Mouse (Mus musculus): Measurements from ENCODE around the gene Sfxn1.

Gene Sfxn1

DNA sequence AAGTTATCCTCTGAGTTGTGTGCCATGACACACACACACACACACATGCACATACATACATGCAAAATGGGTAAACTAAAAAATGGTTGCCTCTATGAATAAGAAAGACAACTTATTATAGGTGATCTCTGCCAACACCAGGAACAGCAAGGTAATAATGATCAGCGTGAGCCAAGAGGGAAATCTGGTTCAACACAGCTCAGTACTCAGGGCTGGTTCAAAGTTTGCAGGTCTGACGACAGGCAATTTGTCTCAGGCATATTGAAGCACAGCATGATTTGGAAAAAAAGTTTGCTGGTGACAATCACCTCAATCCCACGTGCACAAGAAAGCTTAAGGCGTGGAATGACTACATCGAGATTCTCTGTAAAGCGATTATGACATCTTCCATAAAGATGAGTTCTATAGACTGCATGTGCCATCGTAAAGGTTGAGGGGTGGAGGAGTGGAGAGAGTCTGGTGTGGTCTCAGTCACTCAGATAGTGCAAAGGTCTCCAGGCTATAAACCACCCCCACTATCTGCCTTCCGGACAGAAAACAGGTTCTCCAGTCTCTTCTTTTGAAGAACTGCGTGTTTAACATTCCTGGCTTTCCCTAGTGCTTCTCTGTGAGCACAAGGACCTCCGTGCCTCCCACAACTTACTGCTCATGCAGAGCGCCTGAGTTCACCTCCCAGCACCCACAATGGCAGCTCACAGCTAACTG, 6.0 kb downstream of the Sfxn1 start:
- no peak for DNase-seq (ENCODE audit: low spot score)

DNA sequence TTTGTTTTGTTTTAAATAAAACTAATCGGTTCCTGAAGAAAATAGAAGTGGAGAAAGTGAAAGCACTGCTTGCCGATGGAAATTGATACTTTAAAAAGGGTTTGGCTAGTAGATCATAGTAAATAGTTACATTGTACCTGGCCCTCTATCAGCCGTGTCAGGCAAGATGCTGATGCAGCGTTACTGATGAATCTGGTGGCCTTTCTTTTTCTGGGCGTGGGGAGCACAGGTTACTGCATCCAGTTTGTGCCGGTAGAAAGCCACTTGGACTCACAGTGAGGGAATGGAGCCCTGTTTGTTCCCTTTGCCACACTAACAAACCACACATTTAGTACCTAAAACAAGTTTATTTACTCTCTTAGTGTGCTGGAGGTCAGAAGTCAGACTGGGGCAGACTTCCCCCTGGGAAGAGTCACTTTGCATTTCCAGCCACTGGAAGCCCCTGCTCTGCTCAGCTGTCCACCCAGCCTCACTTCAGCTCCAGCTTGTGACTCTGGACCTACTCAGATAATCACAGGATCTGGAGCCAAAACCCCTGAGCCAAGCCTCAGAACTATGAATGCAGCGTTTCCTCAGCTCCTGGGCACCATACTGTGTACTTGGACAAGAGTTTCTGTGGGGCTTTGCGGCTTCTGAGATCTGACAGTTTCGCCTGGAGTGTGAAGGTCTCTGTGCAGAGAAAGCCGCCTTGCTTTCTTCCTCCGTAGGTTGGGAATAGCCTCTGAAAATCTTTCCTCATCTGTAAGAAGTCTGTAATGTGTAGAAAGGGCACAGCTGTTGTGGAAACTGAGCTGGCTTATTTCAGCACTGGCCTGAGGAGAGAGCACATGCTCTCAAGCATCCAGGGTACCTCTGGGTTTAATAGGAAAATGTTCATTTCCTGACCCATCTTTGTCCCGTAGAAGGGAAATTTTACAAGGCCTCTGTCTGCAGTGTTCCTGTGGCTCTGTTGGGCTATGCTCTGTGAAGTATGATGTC, 8.4 kb downstream of the Sfxn1 start:
- DNase-seq (ENCODE audit: low spot score): no peak

DNA sequence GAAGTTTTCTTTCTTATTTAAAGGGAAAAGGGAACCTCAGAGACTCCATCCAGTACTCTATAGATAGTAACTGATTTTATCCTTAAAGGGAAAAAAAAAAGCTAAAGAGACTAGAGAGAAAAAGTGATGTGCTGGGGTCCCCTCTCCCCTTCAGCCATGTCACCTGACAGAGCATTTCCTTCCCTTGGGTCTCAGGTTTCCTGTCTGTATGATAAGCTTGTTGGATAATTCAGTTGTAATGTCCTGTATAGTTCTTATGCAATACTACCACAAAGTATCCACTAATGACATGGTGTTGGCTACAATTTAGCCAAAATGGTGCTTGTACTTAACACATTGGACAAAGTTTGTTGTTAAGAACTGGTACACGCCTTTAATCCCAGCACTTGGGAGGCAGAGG, 9.1 kb downstream of the Sfxn1 start:
- no peak for DNase-seq (ENCODE audit: low spot score)

DNA sequence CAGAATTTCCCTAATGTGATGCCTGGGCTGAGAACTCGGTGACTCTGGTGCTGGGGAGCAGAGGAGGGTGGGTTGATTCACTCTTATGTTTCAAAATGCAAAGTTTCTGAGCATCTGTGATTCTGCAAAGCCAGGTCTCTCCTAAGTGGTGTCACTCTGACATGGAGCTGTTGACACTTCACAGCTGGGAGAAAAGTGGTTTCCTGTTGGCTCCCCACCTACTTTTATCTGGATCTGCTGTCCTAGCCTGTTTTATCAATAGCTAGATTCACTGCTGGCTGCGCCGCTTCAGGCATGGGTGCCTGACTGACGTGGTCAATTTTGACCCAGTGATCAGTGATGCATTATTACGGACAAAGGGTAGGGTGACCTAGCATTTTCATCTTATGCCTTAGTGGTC, 11.3 kb downstream of the Sfxn1 start:
- DNase-seq (ENCODE audit: low spot score): no peak

DNA sequence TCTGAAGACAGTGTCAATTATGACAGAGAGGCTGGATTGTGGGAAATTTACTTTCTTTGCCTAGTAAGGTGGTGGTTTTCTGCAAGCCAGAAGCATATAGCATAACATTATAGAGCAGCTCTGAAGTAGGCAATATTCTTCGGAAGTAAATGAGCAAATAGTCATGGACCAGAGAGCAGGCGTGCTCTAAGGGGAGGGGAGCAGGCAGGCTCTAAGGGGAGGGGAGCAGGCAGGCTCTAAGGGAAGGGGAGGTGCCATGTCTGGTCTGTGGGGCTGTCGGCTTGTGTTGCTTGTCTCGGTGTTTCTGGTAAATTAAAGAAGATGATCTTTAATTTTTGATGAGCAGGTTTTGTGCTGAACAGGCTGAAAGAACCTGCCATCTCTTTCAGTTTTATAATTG, 12.5 kb downstream of the Sfxn1 start:
- peak; percentile 49 for DNase-seq (ENCODE audit: low spot score)

DNA sequence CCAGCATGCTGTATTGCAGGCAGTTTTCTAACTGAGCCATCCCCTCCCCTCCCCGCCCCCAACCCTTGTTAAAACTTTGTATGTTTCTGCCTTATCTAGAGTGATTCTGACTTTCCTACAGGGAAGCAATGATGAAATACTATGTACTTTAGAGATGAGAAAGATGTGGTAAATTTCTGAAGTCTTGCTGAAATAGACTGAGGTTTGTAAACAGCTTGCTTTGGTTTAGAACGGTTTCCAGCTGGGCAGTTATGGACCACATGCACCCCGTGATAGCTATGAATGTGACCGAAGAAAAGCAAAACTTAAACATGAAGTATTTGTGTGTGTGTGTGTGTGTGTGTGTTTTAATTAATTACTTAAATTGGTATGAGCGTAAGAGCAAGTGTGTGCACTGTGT, 13.2 kb downstream of the Sfxn1 start:
- DNase-seq (ENCODE audit: low spot score): no peak

DNA sequence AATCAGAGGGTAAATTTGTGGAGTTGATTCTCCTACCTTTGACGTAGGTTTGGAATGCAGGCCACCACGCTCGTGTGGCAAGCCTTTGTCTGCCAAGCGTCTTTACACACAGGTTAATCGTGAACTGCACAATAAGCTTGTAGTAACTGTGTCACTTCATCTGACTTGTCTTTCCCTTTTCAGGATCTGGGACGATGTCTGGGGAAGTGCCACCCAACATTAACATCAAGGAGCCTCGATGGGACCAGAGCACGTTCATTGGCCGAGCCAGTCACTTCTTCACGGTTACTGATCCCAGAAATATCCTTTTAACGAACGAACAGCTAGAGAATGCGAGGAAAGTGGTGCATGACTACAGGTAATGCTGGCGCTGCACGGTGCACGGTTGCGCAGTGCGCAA, 13.6 kb downstream of the Sfxn1 start:
- DNase-seq (ENCODE audit: low spot score): peak; percentile 60

DNA sequence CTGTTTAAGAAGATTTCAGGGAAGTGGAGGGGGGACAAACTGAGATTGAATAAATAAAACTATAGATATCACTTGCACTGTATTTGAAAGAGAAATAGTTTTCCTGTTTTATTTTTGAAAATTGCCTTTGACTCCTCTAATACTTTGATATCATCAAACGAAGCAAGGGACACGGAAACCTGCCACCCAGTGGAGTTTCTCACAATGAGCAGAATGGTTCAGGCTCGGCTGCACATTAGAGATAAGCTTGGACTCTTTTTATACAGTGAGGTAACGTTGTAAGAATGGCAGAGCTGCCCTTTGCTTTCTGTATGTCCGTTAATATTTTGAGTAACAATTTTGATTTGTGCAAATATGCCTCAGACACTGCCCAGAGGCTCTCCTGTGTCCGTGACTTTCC, 20.1 kb downstream of the Sfxn1 start:
- no peak for DNase-seq (ENCODE audit: low spot score)

DNA sequence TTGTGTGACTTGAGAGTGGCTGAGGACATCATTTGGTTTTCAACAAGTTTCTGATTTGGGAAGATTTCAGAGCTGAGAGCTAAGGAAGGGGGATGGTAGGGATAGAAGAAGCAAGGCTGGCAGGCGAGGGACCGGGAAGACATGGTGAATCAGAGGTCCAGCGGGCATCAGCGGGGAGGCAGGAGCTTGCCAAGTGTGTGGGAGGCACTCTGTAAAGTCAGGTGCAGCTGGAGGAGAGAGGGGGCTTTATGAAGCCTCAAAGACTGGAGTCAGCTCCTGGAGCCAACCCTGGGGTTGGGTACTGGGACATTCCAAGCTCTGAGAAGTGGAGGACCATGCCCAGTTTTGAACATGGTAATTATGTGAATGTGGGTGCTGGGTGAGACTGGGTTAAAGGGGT, 22.7 kb downstream of the Sfxn1 start:
- no peak for DNase-seq (ENCODE audit: low spot score)

DNA sequence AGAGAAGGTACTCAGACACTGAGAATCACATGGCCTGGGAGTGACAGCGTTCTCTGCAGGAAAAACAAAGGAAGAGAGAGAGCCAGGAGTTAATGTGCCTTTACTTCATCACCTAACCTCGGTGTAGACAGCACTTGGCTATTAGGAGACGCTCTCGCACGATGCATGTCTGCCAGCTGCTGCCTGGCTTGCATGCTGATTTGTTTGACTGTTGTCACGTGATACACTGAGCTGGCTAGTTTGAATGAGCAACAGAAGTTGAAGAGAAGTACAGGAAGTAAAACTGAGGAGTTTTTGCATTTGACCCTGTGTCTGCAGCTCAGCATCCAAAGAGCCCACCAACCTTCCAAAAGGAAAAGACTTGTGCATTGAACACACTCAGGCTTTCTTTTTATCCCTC, 23.3 kb downstream of the Sfxn1 start:
- no peak for DNase-seq (ENCODE audit: low spot score)

DNA sequence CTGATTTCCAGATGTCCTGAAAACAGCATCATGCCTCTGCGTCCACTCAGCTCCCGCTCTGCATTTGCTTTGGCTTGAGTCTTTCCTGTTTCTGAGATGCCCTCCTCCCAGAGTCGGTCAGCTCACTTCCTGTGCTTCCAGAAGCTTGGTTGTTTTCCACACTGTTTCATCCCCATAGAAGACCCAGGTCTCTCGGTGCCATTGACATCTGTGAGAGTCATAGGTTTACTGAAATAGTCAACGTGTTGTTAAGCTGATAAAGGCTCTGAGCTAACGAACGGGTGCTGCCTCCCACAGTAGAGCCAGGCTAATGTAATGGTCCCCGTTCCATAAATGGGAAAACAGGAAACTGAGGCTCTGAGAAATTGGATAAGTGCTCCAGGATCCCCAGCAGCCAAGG, 24.1 kb downstream of the Sfxn1 start:
- no peak for DNase-seq (ENCODE audit: low spot score)

DNA sequence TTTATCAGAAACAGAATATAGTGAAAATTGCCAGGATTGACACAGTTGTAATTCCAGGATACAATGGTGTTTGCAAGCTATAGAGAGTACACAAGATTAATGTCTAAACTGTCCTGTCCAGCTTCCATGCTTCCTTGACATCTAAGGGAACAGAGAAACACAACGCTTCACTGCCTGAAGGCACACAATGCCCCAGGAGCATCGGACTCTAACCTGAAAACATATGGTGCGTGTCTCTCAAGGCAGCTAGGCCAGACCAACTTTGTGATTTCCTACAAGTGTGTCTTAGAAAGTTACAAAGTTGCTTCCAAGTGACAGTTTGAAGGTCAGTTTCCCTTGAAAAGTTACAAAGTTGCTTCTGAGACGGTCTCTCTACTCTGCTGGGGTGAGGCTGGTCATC, 25.6 kb downstream of the Sfxn1 start:
- DNase-seq (ENCODE audit: low spot score): no peak

DNA sequence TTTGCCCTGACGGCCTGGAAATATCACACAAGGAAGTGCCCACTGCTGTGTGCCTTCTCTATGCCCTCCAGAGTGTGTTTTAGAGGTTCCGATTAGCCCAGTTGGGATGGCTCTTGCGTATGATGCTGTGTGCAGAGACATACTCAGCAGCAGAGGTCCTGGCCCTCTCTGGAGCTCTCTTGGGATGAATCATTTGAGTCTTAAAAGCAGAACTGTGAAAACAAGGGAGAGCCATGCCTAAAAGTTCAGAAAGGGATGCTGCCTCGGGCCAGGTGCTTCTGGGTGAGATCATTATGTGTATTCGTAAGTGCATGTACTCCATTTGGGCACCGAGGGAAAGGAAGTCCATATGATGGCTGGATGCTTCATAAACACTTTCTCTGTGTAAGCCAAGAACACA, 26.1 kb downstream of the Sfxn1 start:
- DNase-seq (ENCODE audit: low spot score): no peak

DNA sequence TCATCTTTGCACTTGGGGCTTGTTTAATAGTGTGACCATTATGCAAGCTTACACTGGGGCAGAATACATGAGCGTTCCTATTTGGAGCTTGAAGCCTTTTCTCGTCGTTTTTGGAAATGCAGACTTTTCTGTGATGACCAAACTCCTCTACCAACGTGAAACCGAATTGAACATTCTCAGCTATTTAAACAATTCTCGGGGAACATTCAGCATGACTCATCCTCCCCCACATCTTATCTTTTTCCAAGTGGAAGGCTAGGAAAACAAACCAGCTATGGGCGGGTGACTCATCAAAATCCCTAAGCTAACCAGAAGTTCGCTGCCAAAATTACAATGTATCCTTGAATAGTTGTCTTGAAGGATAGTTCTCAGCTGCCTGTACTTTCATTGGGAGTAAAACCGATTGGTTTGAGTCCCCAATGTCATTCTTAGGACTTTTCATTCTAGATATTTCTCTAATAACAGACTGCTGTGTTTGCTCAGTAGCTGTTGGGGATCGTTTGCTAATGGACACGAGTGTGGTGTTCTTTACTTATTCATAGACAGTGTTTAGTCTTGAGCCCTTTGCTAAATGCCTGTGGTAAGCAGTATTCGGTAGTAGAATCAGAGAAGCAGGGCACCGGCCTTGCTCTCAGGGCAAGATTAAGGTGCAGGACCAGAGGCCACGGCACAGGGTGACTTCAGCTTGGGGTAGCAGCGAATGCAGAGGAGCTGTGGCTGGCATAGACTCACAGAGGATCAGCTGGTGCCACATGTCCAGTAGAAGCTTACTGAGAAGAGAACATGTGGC, 29.6 kb downstream of the Sfxn1 start:
- no peak for DNase-seq (ENCODE audit: low spot score)

DNA sequence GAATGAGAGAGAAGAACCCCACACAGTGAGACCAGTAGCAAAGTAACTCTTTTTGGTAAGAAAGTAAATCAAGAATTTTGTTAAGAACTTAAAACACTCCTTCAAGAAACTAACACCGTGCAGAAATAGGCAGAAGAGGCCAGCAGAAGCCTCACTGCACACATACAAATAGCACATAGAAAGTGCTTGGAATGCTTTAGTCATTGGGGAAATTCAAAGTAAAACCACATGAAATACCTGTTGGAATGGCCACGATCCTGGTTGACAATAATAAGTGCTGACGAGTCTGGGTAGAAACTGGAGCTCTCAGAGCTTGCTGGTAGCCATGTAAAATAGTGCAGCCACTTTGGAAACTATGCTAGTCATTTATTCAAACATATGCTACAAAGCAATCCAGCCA, 30.4 kb downstream of the Sfxn1 start:
- DNase-seq (ENCODE audit: low spot score): no peak

DNA sequence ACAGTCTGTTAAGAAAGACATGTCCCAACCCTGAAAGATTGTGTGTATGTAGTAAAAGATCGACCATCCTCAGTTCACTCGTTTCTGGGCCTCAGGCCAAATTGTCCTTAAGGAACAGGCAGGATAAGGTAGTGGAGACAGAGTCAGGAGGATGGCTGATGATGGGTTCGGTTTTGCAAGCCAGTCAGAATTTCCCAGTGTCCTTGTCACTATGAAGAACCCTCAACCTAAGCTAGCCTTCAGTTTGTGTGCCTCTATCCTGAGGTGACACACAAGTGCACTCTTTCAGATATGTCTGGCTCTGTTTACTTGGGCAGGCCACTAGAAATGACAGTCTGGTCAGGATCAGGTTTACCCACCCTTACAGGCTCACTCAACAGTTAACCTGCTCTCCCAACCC, 31.6 kb downstream of the Sfxn1 start:
- no peak for DNase-seq (ENCODE audit: low spot score)

DNA sequence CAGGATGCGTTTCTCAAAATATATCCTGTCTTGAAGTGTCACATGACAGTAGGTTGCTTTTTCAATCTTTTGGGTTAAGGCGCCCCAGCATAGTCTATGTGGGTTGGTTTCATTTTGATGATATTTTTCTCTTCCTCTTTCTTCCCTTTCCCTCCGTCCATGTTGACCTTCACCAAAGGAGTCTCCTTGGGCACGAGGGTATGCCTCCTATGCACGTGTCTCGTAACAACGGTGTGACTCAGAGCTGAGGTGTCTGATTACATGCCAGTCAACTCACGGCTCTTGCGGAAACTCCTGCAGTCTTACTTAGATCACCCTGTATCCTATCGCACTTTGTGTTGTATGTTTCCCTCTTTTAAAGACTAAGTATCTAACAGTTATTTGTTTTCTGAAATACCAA, 32.2 kb downstream of the Sfxn1 start:
- no peak for DNase-seq (ENCODE audit: low spot score)

DNA sequence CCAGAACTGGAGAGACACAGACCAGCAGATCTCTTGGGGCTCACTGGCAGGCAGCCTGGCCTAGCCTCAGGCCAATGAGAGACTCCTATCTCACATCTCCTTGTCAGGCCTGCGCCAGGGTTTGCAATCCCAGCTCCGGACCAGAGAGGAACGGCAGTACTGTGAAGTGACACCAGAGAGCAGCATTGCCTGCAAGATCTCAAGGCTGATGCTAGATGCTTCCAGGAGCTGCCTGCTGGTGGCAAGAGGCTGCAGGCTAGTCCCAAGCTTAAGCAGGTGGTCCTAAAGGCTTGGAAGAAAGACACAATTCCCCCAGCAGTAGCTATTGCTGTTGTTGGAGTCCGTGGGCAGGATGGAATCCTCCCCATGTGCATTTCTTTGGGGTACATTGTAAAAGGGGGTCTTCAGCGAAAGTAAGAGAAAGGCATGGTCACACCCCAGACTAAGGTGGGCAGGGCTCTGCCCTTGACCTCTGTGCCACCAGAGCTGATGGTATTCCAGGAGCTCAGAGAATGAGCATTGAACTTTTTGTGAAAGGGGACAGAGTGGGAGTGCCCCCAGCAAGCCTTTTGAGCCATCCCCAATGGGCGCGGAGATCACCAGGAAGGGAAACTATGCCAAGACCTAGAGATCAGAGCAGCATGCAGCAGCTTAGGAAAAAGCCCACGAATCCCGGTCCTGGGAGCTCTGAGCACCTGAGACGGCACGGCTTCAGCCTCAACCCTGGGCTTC, 42.3 kb downstream of the Sfxn1 start:
- peak; percentile 84 for DNase-seq (ENCODE audit: low spot score)

DNA sequence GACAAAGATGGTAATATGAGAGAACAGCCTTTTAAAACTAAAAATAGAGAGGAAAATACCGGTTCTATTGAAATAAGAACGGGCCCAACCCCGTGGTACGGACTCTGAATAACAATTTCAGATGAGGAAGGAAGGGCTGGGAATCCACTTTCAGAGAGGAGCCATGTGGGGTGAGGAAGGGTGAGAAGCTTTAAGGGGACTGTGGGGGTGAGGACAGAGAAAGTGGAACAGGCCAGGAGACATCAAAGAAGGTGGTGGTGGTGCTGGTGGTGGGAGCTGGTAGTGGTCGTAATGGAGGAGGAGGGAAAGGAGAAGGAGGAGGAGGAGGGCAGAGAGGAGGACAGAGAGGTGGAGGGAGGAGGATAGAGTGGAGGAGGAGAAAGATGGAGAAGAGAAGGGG, 43.3 kb downstream of the Sfxn1 start:
- no peak for DNase-seq (ENCODE audit: low spot score)

DNA sequence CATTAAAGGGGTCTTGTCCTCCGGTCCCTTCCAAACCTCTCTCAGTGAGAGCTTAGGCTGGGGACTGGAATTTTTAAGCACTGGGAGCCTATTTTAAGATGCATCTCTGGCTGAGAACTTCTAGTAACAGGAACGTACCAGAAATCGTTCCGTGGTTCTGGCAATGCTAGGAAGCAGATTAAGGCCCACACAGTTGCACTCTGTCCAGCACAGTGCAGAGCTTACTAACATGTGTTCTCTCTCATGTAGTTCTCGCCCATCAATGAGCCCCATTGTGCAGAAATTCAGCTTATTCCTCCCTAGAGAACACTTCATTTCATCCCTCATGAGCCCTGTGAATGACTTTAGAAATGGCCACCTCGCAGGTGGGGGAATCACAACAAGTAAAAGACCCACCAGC, 44.1 kb downstream of the Sfxn1 start:
- no peak for DNase-seq (ENCODE audit: low spot score)

DNA sequence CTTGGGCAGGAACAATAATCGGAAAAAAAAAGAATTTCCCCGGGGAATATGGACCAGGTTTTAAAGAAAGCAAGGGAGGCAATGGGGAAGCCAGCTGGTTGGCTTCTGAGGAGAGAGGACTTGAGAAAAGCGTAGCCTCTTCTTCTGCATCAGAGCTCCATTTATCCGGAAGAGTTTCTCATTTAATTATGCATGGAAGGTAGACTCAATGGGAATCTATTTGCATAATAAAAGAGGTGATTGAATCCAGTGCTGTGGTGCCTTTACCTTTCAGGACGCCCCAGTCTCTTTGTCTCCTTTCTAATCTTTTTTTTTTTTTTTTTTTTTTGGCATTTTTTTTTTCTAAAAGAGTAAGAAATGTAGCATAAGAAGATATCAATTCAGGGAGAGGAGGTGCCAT, 46.7 kb downstream of the Sfxn1 start:
- no peak for DNase-seq (ENCODE audit: low spot score)

Measured in retina, embryonic 14.5 days (tissue).